Mouse (Mus musculus): ENCODE measurements around the gene Slc35e3.

GRCm38 (mm10) chr10:117753711-117754608 is 7.8 kb upstream of the Slc35e3 start:
- TF ChIP-seq EP300 (IDR thresholded peaks at IDR 0.05; ENCODE audit: low read depth) (no peak), CTCF (IDR thresholded peaks at IDR 0.05; ENCODE audit: low read depth) (no peak)
